Mouse (Mus musculus) Patski (cell line): ENCODE measurements at regions not wholly inside any gene's neighbourhood (a gene's known extent, or its start where the extent isn't known, plus 50 kb on each side); places are given as distances from the start of the nearest gene placed in this dataset.

Experiments used
- ATAC-seq: fragments of 100-300 bp; one replicate; pipeline ENCODE4 v1.8.0; 2021
- CTCF ChIA-PET: fragments of 350-600 bp; sonication (Branson Sonifier 250); formaldehyde crosslinking; loops from one replicate; lab custom pipeline; 2022; ENCODE audit warnings: inconsistent platforms; lab: Charles Lee
- POLR2A ChIA-PET: fragments of 350-600 bp; sonication (Branson Sonifier 250); formaldehyde crosslinking; loops from one replicate; lab custom pipeline; 2022; ENCODE audit warnings: antibody characterized with exemption, inconsistent platforms; lab: Charles Lee
- DNase-seq: peaks from one replicate; pipeline ENCODE4 v3.0.0-alpha.2; 2011; ENCODE audit warnings: low read depth, low spot score
- H3K27me3 ChIP-seq: fragments of 371-371 bp; one replicate; pipeline ENCODE4 v1.5.1; 2021
- CTCF ChIP-seq: fragments of 100-300 bp; IDR thresholded peaks from one replicate; pipeline ENCODE4 v1.5.1; 2021
- in situ Hi-C: fragments of 300-500 bp; cut with MboI; formaldehyde crosslinking; loops from 3 replicates; pipeline ENCODE4 v1.11.1; 2018; ENCODE audit warnings: low pct_unique_long_range_greater_than_20kb, mixed read lengths

DNA sequence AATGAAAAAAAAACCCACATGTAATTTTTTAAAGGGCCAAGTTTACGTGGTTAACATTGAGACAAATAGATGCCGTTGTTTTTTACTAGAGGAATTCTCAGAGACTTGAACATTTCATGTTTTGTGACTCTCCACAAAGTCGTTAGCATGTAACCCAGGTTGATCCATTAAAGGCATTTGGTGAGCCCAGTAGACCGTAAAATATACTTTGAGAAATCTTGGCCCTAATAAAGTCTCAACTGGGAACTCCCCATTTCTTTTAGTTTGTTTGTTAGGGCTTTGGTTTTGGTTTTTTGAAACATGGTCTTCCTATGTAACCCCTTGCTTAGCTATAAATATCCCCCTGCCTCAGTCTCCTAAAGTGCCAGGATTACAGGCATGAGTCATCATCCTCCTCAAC lies 85.9 kb upstream of the Tbl1xr1 start:
- no peak for TF ChIP-seq CTCF
- no peaks in the 10 kb centered on the region for H3K27me3 ChIP-seq
- ChIA-PET CTCF (interaction anchor here (1.1 to 2.0 kb wide), 3 partner anchors 10 to 78 kb away, joined by 3 to 10 read pairs (median 3); no protein-coding TSS in a partner anchor), POLR2A (no interaction called here)
- in situ Hi-C loops = no loop called here
- DNase-seq (no peak), ATAC-seq (no peak)

DNA sequence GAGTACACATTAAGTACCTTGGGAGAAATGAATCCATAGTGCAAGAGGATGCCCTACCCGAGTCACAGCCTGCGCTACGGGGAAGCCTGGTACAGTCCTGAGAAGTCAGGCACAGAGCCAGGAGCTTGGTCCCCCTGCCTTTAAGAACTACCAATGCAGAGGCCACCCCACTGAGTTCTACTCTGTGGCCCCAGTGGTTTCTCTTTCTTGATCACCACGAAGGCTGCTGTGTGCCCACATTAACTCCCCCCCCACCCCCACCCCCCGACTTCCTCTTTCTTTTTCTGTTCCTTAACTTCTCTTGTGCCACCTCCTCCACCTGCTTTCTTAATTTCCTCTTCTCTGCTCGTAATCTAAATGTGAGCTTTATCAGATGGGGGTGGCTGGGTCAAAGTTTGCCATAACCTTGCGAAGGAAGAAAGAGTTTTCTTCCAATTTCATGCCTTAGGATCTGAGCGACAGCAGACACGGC lies 84.7 kb upstream of the Tbl1xr1 start:
- in situ Hi-C loops = no loop called here
- TF ChIP-seq CTCF = no peak
- ChIA-PET CTCF (interaction anchor here (1.1 to 2.0 kb wide), 4 partner anchors 9 to 26 kb away, joined by 3 to 10 read pairs (median 4); no protein-coding TSS in a partner anchor), POLR2A (interaction anchor here (0.7 to 0.9 kb wide), 2 partner anchors 12 to 248 kb away, joined by 4 read pairs; no protein-coding TSS in a partner anchor)
- no peaks in the 10 kb centered on the region for H3K27me3 ChIP-seq
- no peak for DNase-seq
- no peak for ATAC-seq

DNA sequence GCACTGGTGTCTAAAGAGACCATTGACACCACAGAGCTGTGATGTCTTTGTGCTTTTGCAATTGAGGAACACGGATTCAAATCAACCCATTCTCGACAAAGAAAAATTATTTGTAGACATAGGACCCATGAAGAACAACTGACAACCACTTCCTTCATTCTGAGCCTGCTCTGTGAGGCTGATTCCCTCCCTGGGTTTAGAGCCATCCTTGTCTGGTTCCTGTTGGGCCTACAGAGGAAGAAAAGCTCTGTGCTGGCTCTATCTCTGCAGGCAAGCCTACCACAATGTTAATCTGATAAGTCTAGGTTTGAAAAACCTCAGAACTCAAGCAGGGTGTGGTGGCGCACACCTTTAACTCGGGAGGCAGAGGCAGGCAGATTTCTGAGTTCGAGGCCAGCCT lies 84.2 kb upstream of the Tbl1xr1 start:
- POLR2A ChIA-PET = interaction anchor here (0.9 kb wide), 1 partner anchor 12 kb away, joined by 4 read pairs; no protein-coding TSS in a partner anchor
- CTCF ChIA-PET = interaction anchor here (1.1 to 2.0 kb wide), 4 partner anchors 8 to 26 kb away, joined by 3 to 10 read pairs (median 4); no protein-coding TSS in a partner anchor
- no peak for TF ChIP-seq CTCF
- no peak for ATAC-seq
- in situ Hi-C loops = no loop called here
- DNase-seq = no peak
- no peaks in the 10 kb centered on the region for H3K27me3 ChIP-seq

DNA sequence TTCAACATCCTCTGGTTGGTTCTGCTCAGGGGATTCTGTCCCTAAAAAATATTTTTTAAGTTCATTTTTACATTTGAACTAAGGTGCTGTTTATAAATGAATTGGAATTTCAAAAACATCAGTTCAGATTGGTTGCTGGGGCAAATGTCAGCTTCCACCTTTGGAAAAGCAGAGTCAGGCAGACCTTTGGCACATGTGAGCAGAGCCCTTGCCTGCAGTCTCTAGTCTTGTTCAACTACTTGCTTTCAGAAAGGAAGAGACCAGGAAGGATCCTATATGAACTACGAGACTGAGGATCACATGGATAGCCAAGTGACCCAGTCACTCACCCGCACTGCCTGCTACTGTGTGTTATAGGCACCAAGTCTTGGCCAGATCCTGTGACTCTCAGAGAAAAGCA lies 82.5 kb upstream of the Tbl1xr1 start:
- POLR2A ChIA-PET = no interaction called here
- ATAC-seq (no peak), DNase-seq (no peak)
- TF ChIP-seq CTCF = no peak
- H3K27me3 ChIP-seq = no peaks in the 10 kb centered on the region
- CTCF ChIA-PET = interaction anchor here (1.0 kb wide), 1 partner anchor 10 kb away, joined by 3 read pairs; no protein-coding TSS in a partner anchor
- in situ Hi-C loops = no loop called here

DNA sequence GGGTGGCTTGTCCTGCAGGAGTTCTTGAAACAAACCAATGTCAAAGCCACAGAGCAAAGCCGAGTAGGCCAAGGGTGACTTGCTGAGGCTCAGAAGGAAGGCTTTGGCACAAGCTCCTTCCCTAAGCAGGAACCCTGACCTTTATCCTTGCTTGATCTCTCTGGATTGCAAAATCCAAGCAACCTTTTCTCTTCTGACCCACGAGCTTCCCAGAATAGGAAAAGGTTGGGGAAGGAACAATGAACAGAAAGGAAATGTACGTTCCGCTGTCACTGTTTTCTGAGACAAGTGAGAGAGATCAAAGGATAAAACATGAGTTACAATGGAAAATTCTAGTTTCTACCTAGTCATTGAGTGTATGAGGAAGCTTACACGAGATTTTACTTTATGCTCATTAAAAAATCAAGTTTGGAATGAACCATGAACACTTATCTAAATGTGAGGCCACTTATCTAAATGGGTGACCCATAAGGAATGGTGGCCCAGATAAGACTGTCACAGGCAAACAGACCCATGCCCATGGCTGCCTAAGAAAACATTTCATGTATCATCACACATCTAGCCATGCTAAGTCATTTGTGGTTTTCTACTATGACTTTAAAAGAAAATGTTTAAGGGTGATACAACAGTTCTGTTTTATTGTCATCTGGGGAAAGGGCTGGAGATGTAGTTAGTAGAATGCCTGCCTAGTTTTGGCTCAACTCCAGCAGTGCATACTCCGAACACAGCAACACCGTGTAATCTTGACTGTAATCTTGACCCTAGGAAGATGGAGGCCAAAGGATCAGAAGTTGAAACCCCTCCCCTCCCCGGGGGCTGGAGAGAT lies 80.7 kb upstream of the Tbl1xr1 start:
- ChIA-PET POLR2A (interaction anchor here (0.6 kb wide), 3 partner anchors 31 to 141 kb away, joined by 3 to 7 read pairs (median 4); no protein-coding TSS in a partner anchor), CTCF (interaction anchor here (0.7 to 2.0 kb wide), 5 partner anchors 9 to 213 kb away, joined by 3 to 7 read pairs (median 3); no protein-coding TSS in a partner anchor)
- no peaks in the 10 kb centered on the region for H3K27me3 ChIP-seq
- TF ChIP-seq CTCF = no peak
- in situ Hi-C loops = no loop called here
- no peak for ATAC-seq
- DNase-seq = no peak

DNA sequence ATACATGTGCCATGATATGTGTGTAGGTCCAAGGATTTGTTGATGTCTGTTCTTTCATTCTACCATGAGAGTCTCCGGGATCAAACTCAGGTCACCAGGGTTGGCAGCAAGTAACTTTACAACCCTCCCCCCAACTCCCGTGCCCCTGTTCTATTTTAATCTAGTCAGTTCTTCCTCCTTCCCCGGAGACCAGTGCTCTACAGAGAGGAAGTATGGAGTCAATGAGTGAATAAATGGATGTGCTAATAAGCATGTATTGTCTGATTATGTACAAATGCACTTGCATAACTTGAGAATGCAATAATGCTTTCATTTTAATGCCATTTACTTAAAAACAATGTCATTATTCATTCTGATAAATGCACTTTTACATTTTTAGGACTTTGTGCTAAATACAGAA lies 79.1 kb upstream of the Tbl1xr1 start:
- ATAC-seq (no peak), DNase-seq (no peak)
- ChIA-PET CTCF (interaction anchor here (0.9 to 1.0 kb wide), 2 partner anchors 10 to 15 kb away, joined by 3 to 6 read pairs; no protein-coding TSS in a partner anchor), POLR2A (no interaction called here)
- in situ Hi-C loops = no loop called here
- TF ChIP-seq CTCF = no peak
- no peaks in the 10 kb centered on the region for H3K27me3 ChIP-seq

DNA sequence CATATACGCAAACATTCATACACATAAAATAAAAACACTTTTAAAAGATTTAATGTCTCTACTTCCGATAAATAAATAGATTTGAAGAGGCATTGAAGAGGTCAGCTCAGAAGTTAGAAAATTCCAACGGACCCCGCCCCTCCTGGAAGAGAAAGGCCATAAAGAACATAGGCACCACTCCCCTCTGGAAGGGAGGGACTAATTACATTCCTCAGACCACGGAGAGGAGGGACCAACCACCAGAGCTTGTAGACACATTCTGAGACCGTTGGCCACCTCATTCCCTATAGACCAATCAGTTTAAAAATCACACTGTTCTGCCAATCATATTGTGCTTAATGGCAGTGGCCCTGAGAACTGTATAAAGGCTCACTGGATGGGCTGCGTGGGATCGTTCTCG lies 71.0 kb upstream of the Tbl1xr1 start:
- no peak for ATAC-seq
- TF ChIP-seq CTCF = no peak
- POLR2A ChIA-PET = no interaction called here
- DNase-seq = no peak
- in situ Hi-C loops = no loop called here
- CTCF ChIA-PET = interaction anchor here (1.2 kb wide), 1 partner anchor 16 kb away, joined by 4 read pairs; no protein-coding TSS in a partner anchor
- no peaks in the 10 kb centered on the region for H3K27me3 ChIP-seq

DNA sequence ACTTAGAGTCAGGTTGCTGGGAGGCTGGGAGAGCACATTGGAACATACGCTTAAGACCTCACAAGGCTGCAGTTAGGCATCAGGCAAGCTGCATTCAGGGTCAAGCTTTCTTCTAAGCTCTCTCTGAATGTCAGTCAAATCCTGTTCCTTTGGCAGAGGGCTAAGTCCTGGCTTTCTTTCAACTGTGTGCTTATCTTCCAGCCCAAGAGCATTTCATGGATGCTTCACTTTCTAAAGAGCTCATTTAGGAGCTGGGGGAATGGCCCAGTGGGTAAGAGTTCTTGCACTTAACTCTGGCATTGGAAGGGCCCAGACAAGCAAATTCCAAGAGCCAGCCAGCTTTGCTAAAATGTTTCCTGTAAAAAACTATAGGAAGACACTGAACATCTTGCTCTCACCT lies 70.3 kb upstream of the Tbl1xr1 start:
- no peak for DNase-seq
- H3K27me3 ChIP-seq = no peaks in the 10 kb centered on the region
- in situ Hi-C loops = no loop called here
- POLR2A ChIA-PET = no interaction called here
- no peak for TF ChIP-seq CTCF
- CTCF ChIA-PET = interaction anchor here (1.2 to 2.5 kb wide), 3 partner anchors 9 to 17 kb away, joined by 3 to 6 read pairs (median 4); no protein-coding TSS in a partner anchor
- ATAC-seq = no peak

DNA sequence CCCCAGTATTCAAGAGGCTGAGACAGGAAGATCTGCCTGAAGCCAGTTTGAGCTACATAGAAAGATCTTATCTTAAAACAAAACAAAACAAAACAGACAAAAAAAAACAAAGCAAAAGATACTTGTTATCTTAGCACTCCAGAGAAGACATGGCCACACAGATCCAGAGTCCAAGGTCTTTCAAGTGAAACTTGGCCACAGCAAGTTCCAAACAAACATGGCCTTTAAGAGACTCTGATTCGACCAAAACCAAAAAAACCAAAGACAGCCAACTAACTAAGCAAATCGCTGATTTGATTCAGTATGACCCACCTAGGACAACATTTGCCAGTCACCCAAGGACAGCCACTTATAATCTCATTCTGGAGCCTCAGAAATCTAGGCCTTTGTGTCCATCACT lies 69.8 kb upstream of the Tbl1xr1 start:
- in situ Hi-C loops = no loop called here
- ATAC-seq (no peak), DNase-seq (no peak)
- POLR2A ChIA-PET = no interaction called here
- no peak for TF ChIP-seq CTCF
- CTCF ChIA-PET = interaction anchor here (1.2 to 2.5 kb wide), 3 partner anchors 10 to 17 kb away, joined by 3 to 6 read pairs (median 4); no protein-coding TSS in a partner anchor
- H3K27me3 ChIP-seq = no peaks in the 10 kb centered on the region

DNA sequence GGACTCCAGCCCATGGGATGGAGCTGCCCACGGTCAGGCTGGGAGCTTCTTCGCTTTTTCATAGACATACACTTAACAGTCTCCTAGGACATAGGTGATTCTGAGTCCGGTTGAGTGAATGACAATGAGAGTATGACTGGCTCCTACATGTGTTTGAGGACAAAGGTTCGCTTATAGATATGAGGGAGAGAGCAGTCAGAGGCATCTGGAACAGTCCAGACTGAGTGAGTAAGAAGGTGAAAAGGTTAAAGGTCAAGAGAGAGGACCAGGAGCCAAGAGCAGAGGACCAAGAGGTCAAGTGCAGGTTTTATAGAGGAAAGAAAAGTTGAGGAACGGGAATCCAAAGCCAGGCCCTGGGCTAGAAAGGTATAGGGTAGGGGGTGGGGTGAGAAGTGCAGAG lies 68.7 kb upstream of the Tbl1xr1 start:
- H3K27me3 ChIP-seq = no peaks in the 10 kb centered on the region
- ChIA-PET CTCF (interaction anchor here (1.0 to 2.5 kb wide), 2 partner anchors 11 to 18 kb away, joined by 3 to 6 read pairs; no protein-coding TSS in a partner anchor), POLR2A (no interaction called here)
- in situ Hi-C loops = no loop called here
- ATAC-seq (no peak), DNase-seq (no peak)
- no peak for TF ChIP-seq CTCF
